Mouse (Mus musculus) stomach, postnatal 0 days (tissue): ENCODE data around the gene Ap3s2. TPM values are rescaled to one million over a fixed set of nuclear protein-coding genes. Genes with fewer than 3 reads are reported as not detected.

Source experiments
- ATAC-seq: fragments of 200-750 bp; cut with Nextera tagmentation; 2 replicates; pipeline ENCODE4 v1.8.0; 2017; ENCODE audit not compliant: low FRiP score, low TSS enrichment
- DNase-seq: peaks from one replicate; pipeline ENCODE4 v3.0.0-alpha.2; 2016; ENCODE audit warnings: low spot score
- H3K27ac ChIP-seq: fragments of 300-500 bp; sonication (generic); replicated peaks from 2 replicates; pipeline ENCODE4 v1.5.1; 2014; ENCODE audit warnings: mild to moderate bottlenecking, control low read depth
- H3K27me3 ChIP-seq: fragments of 300-500 bp; sonication (generic); 2 replicates; pipeline ENCODE4 v1.6.1; 2014; ENCODE audit warnings: low read length; ENCODE audit not compliant: control insufficient read depth, insufficient read depth
- H3K36me3 ChIP-seq: fragments of 300-500 bp; sonication (generic); 2 replicates; pipeline ENCODE4 v1.6.1; 2014; ENCODE audit warnings: low read length, mixed read lengths; ENCODE audit not compliant: control insufficient read depth, insufficient read depth
- H3K4me1 ChIP-seq: fragments of 300-500 bp; sonication (generic); replicated peaks from 2 replicates; pipeline ENCODE4 v1.6.1; 2014; ENCODE audit warnings: antibody characterized with exemption; ENCODE audit not compliant: control insufficient read depth, insufficient read depth
- H3K4me2 ChIP-seq: fragments of 300-500 bp; sonication (generic); replicated peaks from 2 replicates; pipeline ENCODE4 v1.6.1; 2014; ENCODE audit warnings: low read depth, mild to moderate bottlenecking, control low read depth, moderate library complexity
- H3K4me3 ChIP-seq: fragments of 300-500 bp; sonication (generic); 2 replicates; pipeline ENCODE4 v1.5.1; 2014; ENCODE audit warnings: low read depth, low read length, control low read depth
- H3K9ac ChIP-seq: fragments of 300-500 bp; sonication (generic); 2 replicates; pipeline ENCODE4 v1.6.1; 2014; ENCODE audit warnings: mild to moderate bottlenecking, low read length, control low read depth, mixed read lengths
- H3K9me3 ChIP-seq: fragments of 300-500 bp; sonication (generic); 2 replicates; pipeline ENCODE4 v1.6.1; 2016; ENCODE audit warnings: low read length; ENCODE audit not compliant: control insufficient read depth
- CTCF ChIP-seq: IDR thresholded peaks from 2 replicates; pipeline ENCODE4 v1.5.1; 2016; ENCODE audit warnings: antibody characterized with exemption, low read depth, mild to moderate bottlenecking, moderate library complexity
- EP300 ChIP-seq: optimal IDR thresholded peaks from 2 replicates; pipeline ENCODE3; 2016; ENCODE audit warnings: antibody characterized with exemption
- WGBS: fragments of 180-500 bp; shearing (Covaris S2); extraction: QIAGEN DNeasy Blood & Tissue Kit; methylation state at CpG from one replicate; pipeline ENCODE4 v1.1.7; 2014; 5-methylcytosine and 5-hydroxymethylcytosine counted together
- microRNA-seq: library from miRNA; unstranded; fragments of <30 nt; microRNA quantifications from one replicate; pipeline ENCODE4, GENCODE M21; 2016
- polyA plus RNA-seq: library from polyadenylated mRNA; unstranded; fragments of >200 nt; fragmentation: Nextera tagmentation; extraction: Ambion mirVana; gene quantifications from 2 replicates; pipeline ENCODE4 v1.2.1, GENCODE M21; 2015

Ap3s2 gene
- polyA plus RNA-seq, 1 experiment from 2014 or later = 17.8 TPM

DNA sequence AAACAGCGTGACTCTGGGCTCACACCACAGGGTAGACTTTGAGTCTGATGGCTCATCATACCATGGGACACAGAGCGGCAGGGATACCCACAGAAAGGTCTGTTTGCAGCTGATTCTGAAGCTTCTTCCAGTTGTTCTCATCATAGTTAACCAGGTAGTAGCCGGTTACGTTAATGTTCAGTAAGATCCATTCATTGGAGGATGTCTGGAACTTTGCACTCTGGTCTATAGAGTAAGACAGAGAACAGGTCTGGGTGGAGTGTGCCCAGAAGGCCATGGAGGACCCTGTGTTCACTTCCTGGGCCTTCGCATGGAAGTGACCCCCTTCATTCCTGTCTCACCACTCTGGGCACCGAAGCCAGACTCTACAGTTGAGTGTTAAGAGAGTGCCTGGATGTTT lies 85.3 kb downstream of the Ap3s2 start:
- Histone ChIP-seq H3K9me3 (no peaks in the 10 kb centered on the region), H3K9ac (no peak overlapping the region), H3K4me1 (no peaks in the 10 kb centered on the region), H3K4me2 (no peak overlapping the region), H3K4me3 (no peak overlapping the region), H3K27ac (no peak overlapping the region), H3K36me3 (no peaks in the 10 kb centered on the region), H3K27me3 (no peaks in the 10 kb centered on the region)
- no peak for TF ChIP-seq EP300
- TF ChIP-seq CTCF = no peak
- no peak for ATAC-seq
- 94% methylated on average over 6 of the region's 6 CpGs for WGBS
- no peak for DNase-seq

DNA sequence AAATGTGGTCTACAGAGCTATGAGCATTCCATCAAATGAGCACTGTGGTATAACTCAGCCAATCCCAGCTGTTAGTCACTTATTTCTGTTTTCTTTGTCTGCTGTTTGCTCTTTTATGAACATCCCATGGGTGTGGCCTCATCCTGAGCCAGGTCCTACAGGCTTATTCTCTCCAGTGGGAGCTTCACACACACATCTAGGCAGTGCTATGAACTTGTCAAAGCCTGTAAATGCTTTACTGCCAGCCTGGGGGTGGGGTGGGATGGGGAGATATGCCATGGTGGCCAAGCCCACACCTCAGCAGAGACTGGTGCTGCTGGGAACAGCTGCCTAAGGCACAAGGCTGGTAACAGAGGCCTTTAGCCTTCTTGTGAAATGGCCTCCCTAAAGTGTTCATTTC lies 87.5 kb downstream of the Ap3s2 start:
- Histone ChIP-seq H3K9ac (no peak overlapping the region), H3K36me3 (no peaks in the 10 kb centered on the region), H3K27me3 (no peaks in the 10 kb centered on the region), H3K9me3 (no peaks in the 10 kb centered on the region), H3K27ac (no peak overlapping the region), H3K4me3 (no peak overlapping the region), H3K4me1 (no peaks in the 10 kb centered on the region), H3K4me2 (no peak overlapping the region)
- DNase-seq = no peak
- TF ChIP-seq CTCF (no peak), EP300 (no peak)
- ATAC-seq = peak; percentile 46; the same call in 1 of the 2 replicates

DNA sequence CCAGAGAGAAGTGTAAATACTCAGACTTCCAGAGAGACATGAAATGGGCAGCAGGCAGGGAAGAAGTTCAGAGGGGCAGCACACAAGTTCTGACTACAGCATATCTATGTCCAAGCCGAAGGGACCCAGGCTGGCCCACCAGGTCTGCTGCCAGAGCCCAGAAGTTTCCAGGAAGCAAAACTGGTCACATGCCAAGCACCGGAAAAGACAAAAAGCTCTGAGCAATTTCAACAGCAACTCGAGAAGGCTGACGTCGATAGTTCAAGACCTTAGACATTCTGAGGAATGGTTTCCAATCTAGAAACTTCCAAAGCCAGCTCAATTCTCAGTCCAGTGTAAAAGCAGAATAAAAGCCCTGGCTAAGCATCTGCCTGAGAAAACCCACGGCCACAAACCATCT lies 88.9 kb downstream of the Ap3s2 start:
- TF ChIP-seq EP300 (no peak), CTCF (no peak)

DNA sequence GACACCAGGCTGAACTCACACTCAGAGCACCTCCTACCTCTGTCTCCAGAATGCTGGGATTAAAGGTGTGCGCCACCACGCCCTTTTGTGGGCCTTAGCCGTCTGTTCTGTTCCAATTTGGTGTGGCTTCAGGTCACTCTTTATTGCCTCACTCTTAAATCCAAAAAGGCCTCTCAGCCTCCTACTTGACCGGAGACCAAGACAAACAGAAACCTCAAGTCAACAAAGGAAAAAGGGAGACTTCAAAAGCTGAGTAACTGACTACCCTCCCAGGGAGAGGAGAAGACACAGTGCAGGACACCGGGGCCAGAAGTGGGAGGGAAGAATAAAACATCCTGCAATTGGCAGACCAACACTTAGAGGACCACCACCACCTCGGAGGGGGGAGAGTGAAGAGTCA lies 89.3 kb downstream of the Ap3s2 start:
- H3K4me1 ChIP-seq = no peaks in the 10 kb centered on the region
- no peak overlapping the region for H3K4me2 ChIP-seq
- no peak overlapping the region for H3K4me3 ChIP-seq
- peak overlapping the region; percentile 70 for H3K27ac ChIP-seq
- TF ChIP-seq EP300 (no peak), CTCF (no peak)
- no peaks in the 10 kb centered on the region for H3K9me3 ChIP-seq
- no peaks in the 10 kb centered on the region for H3K27me3 ChIP-seq
- ATAC-seq = no peak
- no peak overlapping the region for H3K9ac ChIP-seq
- WGBS = 46% methylated on average over 6 of the region's 6 CpGs
- H3K36me3 ChIP-seq = no peaks in the 10 kb centered on the region
- peak; percentile 20 for DNase-seq

More for the DNA sequence above, 88.9 kb downstream of the Ap3s2 start:
- Histone ChIP-seq H3K27ac (peak overlapping the region; percentile 70), H3K4me3 (no peak overlapping the region), H3K4me1 (no peaks in the 10 kb centered on the region), H3K4me2 (no peak overlapping the region), H3K9me3 (no peaks in the 10 kb centered on the region), H3K27me3 (no peaks in the 10 kb centered on the region), H3K9ac (no peak overlapping the region; the same call in 1 of the 2 replicates), H3K36me3 (no peaks in the 10 kb centered on the region)
- no peak for ATAC-seq
- peak; percentile 38 for DNase-seq
- 34% methylated on average over 6 of the region's 6 CpGs for WGBS

DNA sequence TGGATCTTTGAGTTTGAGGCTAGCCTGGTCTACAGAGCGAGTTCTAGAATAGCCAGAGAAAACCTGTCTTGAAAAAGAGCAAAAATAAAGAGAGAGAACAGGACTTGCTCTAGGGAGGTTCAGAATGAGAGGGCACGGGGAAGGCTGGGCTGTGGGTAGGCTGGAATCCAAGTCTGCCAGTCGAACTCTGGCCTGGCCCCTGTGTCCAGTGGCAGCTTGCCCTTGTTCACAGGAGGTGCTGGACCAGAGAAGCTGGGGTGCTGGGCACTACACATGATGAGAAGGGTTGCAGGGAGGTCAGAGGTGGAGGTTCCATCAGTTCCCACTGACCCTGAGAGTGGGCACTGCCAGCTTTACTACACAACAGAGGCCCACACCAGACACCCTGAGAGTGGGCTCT lies 92.1 kb downstream of the Ap3s2 start:
- no peaks in the 10 kb centered on the region for H3K27me3 ChIP-seq
- TF ChIP-seq EP300 (no peak), CTCF (no peak)
- H3K4me3 ChIP-seq = no peak overlapping the region
- H3K9me3 ChIP-seq = no peaks in the 10 kb centered on the region
- DNase-seq = no peak
- H3K36me3 ChIP-seq = no peaks in the 10 kb centered on the region
- ATAC-seq = no peak
- 91% methylated on average over 3 of the region's 3 CpGs for WGBS
- H3K9ac ChIP-seq = no peak overlapping the region
- H3K4me1 ChIP-seq = no peaks in the 10 kb centered on the region
- H3K27ac ChIP-seq = no peak overlapping the region
- H3K4me2 ChIP-seq = no peak overlapping the region

Small RNA genes within 50 kb of the gene (microRNA-seq; reads per million reads assigned to microRNA genes)
- gene Gm24541 = not detected

Other genes with a start within 250 kb of the Ap3s2 start
- 1.1 and 1.2 TPM in 2 replicates for gene Kif7, start 204.9 kb downstream of the Ap3s2 start, polyA plus RNA-seq
- 0.07 TPM in 1 of 2 replicates, not detected in the other for gene Plin1, start 187.7 kb downstream of the Ap3s2 start, polyA plus RNA-seq
- gene Pex11a, start 177.5 kb downstream of the Ap3s2 start, polyA plus RNA-seq = 10.3 and 11.5 TPM in 2 replicates
- gene Wdr93, start 177.5 kb downstream of the Ap3s2 start, polyA plus RNA-seq = 0.04 TPM in 1 of 2 replicates, not detected in the other
- not detected in 2 replicates for gene Mesp1, start 126.9 kb downstream of the Ap3s2 start, polyA plus RNA-seq
- gene Mesp2, start 109.9 kb downstream of the Ap3s2 start, polyA plus RNA-seq = 1.5 and 2.5 TPM in 2 replicates
- 31.4 and 36.8 TPM in 2 replicates for gene Anpep, start 59.6 kb downstream of the Ap3s2 start, polyA plus RNA-seq
- gene Arpin, start 14.7 kb upstream of the Ap3s2 start, polyA plus RNA-seq = 34.3 and 34.9 TPM in 2 replicates
- 10.3 and 12.0 TPM in 2 replicates for gene Zfp710, start 104.2 kb upstream of the Ap3s2 start, polyA plus RNA-seq
- gene Idh2, start 194.7 kb upstream of the Ap3s2 start, polyA plus RNA-seq = 288 TPM in 2 replicates